Mouse (Mus musculus): ENCODE results near the gene Dcp1a.

Dcp1a gene

DNA sequence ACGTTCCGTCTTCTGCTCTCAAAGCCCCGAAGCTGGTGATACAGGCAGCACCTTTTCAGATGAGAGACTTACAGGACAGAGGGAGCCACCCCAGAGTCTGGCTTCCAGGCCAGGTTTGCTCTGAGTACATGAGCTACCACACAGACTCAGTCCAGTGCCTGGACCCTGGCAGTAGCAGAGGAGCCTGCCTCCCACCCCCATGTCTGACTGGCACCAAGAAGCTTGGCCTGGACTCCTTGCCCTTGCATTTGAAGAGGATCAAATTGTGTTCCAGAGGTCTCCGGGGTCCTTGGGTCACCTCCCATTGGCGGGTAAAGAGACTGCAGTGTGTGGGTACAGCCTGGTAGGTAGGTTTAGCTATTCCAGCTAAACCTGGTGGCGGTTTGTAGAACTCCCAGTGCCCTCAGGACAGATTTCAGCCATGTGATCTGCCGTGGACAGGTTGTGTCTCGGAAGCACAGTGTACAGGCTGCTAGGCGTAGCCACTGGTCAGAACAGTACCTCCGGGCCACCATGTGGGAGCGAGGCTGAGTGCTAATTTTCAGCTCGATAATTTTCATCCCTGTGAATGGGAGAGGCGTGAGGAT lies 81.6 kb downstream of the Dcp1a start:
- DNase-seq (ENCODE audit: low read depth, low spot score), result no peak

DNA sequence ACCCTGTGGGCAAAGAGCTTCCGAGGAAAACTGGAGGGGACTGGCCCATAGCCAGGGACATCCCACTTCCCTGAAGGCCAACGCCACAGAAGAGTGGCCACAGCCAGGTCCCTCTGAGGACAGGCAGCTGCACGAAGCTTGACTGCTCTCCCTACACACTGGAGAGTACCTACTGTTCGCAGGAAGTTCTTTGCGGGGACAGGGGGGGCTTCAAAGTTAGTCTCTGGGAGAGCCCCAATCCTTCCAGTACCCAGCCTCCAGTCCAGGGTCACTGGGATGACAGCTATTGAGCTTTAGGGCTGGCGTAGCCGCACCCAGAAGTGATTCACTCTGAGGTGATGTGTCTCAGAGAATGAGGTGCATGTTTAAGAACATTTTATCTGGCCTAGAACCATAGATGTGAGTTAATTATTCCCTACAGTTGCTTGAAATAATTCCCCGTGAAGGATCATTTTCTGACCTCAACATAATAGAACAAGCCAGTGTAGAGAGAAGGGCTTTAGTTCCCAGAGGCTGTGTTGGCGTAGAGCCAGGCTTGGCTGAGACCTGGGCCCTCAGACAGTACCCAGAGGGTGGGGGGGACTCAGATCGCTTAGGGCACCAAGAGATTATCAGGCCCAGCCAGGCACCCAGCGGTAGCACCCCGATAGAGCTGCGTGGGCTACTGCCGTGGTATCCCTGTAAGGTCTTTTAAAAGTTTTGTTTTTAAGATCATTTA lies 82.3 kb downstream of the Dcp1a start:
- no peak for DNase-seq (ENCODE audit: low read depth, low spot score)

DNA sequence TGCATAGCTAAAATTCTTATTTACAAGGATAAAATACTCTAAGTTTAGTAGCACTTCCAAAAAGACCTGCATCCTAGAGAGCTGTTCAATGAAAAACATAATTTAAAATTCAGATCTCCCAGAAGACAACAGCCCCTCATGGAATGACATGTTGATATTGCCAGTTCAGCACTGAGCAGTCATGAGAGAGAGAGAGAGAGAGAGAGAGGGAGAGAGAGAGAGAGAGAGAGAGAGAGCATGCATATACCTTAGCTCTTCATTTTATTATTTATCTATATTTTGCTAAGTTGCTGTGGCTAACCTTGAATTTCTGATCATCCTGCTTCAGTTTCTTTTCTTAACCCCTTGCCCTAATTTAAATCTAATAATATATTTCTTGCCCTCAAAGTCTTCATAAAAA lies 83.0 kb downstream of the Dcp1a start:
- no peak for DNase-seq (ENCODE audit: low read depth, low spot score)

- DNase-seq (ENCODE audit: low read depth, low spot score), result peak; percentile 64
Observed at GRCm38 (mm10) chr14:30564451-30564850, 85.1 kb downstream of the Dcp1a start.

DNA sequence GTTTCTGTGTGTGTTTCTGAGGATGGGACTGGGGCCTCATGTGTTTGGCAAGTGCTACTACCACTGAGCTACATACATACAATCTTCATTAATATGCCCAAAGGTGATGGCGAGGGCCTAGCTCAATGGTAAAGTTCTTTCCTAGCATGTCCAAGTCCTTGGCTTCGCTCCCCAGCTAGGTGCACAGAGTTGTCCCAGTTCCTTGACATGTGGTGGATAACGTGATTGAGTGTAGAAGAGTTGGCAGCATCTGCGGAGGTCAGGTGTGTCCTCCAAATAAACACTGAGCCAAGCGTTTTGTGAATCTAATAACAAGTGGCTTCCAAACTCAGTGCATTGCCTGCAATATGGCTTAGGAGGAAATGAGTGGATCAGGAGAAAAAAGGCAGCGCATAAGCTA lies 87.0 kb downstream of the Dcp1a start:
- no peak for DNase-seq (ENCODE audit: low read depth, low spot score)

GRCm38 (mm10) chr14:30568016-30568415 lies 88.7 kb downstream of the Dcp1a start:
- DNase-seq (ENCODE audit: low read depth, low spot score), result peak; percentile 30

GRCm38 (mm10) chr14:30570303-30570702 lies 91.0 kb downstream of the Dcp1a start:
- no peak for DNase-seq (ENCODE audit: low read depth, low spot score)

DNA sequence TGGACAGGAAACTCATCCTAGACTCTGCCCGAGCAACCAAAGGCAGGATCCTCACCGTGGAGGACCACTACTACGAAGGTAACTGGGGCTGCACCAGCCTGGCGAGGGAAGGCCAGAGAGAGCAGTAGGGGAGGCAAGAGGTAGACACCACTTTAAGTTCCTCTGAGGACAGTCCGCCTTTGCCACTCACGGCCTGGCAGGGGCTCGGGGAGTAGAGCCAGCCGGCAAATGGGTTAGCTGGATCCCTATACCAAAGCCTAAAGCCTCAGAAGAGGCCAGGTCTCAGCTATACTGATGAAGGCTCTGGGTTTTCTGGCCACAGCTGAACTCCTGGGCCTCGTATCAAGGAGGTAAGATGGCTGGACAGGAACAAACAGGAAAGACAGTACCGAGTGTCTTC lies 92.9 kb downstream of the Dcp1a start:
- DNase-seq (ENCODE audit: low read depth, low spot score), result no peak

GRCm38 (mm10) chr14:30573235-30573634 lies 93.9 kb downstream of the Dcp1a start:
- DNase-seq (ENCODE audit: low read depth, low spot score), result no peak

- peak; percentile 74 for DNase-seq (ENCODE audit: low read depth, low spot score)
Observed at GRCm38 (mm10) chr14:30573983-30574584, 94.7 kb downstream of the Dcp1a start.

DNA sequence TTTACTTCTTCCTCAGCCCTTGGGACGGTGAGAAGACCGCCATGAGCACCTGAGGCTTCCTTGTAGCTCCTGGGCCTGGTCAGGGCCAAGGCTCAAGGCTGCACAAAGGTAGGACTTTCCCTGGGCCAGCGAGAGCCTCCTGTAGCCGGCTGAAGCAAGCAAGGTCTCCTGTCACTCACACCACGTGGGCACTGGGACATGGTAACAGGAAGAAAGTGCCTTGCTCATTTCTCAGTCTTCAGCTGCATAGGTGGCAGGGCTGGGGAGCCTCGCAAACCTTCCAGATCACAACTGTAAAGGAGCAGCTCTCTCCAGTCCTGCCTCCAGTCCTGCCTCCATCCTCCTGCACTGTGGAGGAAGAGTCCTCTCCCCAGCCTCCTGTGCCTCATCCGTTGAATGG lies 96.5 kb downstream of the Dcp1a start:
- no peak for DNase-seq (ENCODE audit: low read depth, low spot score)

DNA sequence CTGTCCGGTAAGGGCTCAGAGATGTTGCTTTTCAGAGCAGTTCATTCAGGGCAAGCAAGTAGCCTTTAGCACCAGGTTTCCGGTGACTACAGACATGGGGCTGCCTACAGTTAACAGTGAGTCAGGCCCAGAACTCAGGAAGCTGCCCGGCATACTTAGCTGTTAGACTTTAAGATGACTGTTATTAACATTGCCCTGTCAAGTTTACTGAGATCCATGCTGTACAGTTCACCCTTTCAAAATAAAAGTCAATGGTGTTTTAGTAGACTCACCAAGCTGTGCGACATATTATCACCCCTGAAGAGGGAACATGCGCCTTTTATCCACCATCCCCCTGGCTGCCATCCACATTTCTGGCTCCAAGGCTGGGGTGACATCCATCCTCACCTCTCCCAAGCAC lies 96.9 kb downstream of the Dcp1a start:
- no peak for DNase-seq (ENCODE audit: low read depth, low spot score)

All from ES-CJ7 (cell line).